Mouse (Mus musculus): Measurements from ENCODE around the gene Padi6. TPM values are rescaled to one million over a fixed set of nuclear protein-coding genes. Genes with fewer than 3 reads are reported as not detected.

The Padi6 gene
- polyA plus RNA-seq, 1 experiment from 2014 or later: not detected

- H3K27me3 ChIP-seq (replicated peaks; ENCODE audit: control insufficient read depth, insufficient read depth, low read length): no peaks in the 10 kb centered on the region
- TF ChIP-seq CTCF (IDR thresholded peaks at IDR 0.05; ENCODE audit: low read depth): no peak
Measured at GRCm38 (mm10) chr4:140784292-140784945, 42.0 kb upstream of the Padi6 start.

DNA sequence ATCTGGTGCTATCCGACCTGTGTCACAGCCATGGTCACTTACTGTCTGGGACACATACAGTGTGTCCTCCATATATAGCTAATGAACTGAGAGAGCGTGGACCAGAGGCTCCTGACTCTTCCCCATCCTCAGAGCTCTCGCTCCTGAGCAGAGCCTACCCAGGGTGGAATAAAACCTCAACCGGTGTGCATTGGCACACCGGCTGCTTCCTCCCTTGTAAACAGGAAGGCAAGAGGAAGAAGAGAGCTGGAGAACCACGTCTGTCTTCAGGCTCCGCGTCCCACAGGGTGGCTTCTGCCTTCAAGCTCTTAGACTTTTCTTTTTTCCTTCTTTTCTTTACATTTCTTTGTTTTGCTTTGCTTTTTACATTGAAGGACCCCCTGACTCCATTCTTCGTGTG lies 40.4 kb upstream of the Padi6 start:
- no peaks in the 10 kb centered on the region for H3K9me3 ChIP-seq (ENCODE audit: control insufficient read depth)
- H3K4me2 ChIP-seq (replicated peaks; ENCODE audit: low read depth): no peak overlapping the region
- no peaks in the 10 kb centered on the region for H3K4me1 ChIP-seq (replicated peaks; ENCODE audit: control insufficient read depth, insufficient read depth, low read length)
- TF ChIP-seq CTCF (IDR thresholded peaks at IDR 0.05; ENCODE audit: low read depth): no peak
- H3K36me3 ChIP-seq (ENCODE audit: control insufficient read depth, insufficient read depth): no peaks in the 10 kb centered on the region
- no peak overlapping the region for H3K27ac ChIP-seq (ENCODE audit: low read depth, low read length)
- no peak overlapping the region for H3K4me3 ChIP-seq (ENCODE audit: low read depth, low read length)
- H3K27me3 ChIP-seq (replicated peaks; ENCODE audit: control insufficient read depth, insufficient read depth, low read length): no peaks in the 10 kb centered on the region
- WGBS: 85% methylated on average over 9 of the region's 9 CpGs
- no peak overlapping the region for H3K9ac ChIP-seq (ENCODE audit: low read depth, low read length)
- no peak for ATAC-seq

More at GRCm38 (mm10) chr4:140784292-140784945, 42.0 kb upstream of the Padi6 start:
- Histone ChIP-seq H3K27ac (ENCODE audit: low read depth, low read length) (no peak overlapping the region), H3K4me2 (replicated peaks; ENCODE audit: low read depth) (no peak overlapping the region), H3K36me3 (ENCODE audit: control insufficient read depth, insufficient read depth) (no peaks in the 10 kb centered on the region), H3K9ac (ENCODE audit: low read depth, low read length) (no peak overlapping the region), H3K4me1 (replicated peaks; ENCODE audit: control insufficient read depth, insufficient read depth, low read length) (no peaks in the 10 kb centered on the region; the same call in 1 of the 2 replicates), H3K9me3 (ENCODE audit: control insufficient read depth) (no peaks in the 10 kb centered on the region), H3K4me3 (ENCODE audit: low read depth, low read length) (no peak overlapping the region)
- 95% methylated on average over 9 of the region's 9 CpGs for WGBS
- ATAC-seq: no peak

- no peak overlapping the region for H3K4me3 ChIP-seq (ENCODE audit: low read depth, low read length)
Measured at GRCm38 (mm10) chr4:140780507-140780906, 38.1 kb upstream of the Padi6 start.

DNA sequence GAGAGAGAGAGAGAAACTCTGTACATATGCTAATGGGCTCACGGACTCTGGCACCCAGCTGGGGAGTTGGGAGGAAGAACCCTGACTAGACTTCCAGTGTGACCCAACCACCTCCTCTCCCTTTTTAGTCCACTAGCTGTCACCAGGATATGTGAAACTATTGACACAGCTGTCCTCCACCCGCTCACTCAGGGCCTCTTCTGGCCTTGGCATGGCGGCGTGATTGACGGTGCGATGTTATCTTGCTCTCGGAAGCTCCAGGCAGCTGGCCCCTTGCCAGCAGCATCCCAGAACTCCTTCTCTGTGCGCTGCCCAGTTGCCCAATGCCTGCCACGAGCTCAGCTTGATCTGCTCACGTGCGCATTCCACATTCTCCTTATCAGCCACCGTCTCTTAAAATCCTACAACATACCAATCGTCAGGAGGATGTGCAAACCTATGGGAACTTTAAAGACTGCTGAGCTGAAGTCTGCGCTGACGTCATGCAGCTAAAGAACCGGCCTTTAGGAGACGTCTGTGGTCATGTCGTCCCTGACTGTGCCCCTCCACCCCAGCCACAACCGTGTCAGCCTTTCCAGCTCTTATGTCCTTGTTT lies 37.5 kb upstream of the Padi6 start:
- Histone ChIP-seq H3K27ac (ENCODE audit: low read depth, low read length) (no peak overlapping the region), H3K27me3 (replicated peaks; ENCODE audit: control insufficient read depth, insufficient read depth, low read length) (no peaks in the 10 kb centered on the region), H3K9ac (ENCODE audit: low read depth, low read length) (no peak overlapping the region), H3K36me3 (ENCODE audit: control insufficient read depth, insufficient read depth) (no peaks in the 10 kb centered on the region), H3K4me3 (ENCODE audit: low read depth, low read length) (no peak overlapping the region), H3K4me1 (replicated peaks; ENCODE audit: control insufficient read depth, insufficient read depth, low read length) (no peaks in the 10 kb centered on the region), H3K9me3 (ENCODE audit: control insufficient read depth) (no peaks in the 10 kb centered on the region), H3K4me2 (replicated peaks; ENCODE audit: low read depth) (no peak overlapping the region; the same call in 1 of the 2 replicates)
- no peak for TF ChIP-seq CTCF (IDR thresholded peaks at IDR 0.05; ENCODE audit: low read depth)
- WGBS: 28% methylated on average over 19 of the region's 19 CpGs
- peak; percentile 93 for ATAC-seq

More at GRCm38 (mm10) chr4:140780507-140780906, 38.1 kb upstream of the Padi6 start:
- H3K36me3 ChIP-seq (ENCODE audit: control insufficient read depth, insufficient read depth): no peaks in the 10 kb centered on the region
- no peaks in the 10 kb centered on the region for H3K9me3 ChIP-seq (ENCODE audit: control insufficient read depth)
- peak; percentile 25; the same call in 1 of the 2 replicates for ATAC-seq
- TF ChIP-seq CTCF (IDR thresholded peaks at IDR 0.05; ENCODE audit: low read depth): no peak
- 74% methylated on average over 14 of the region's 14 CpGs for WGBS
- no peak overlapping the region for H3K9ac ChIP-seq (ENCODE audit: low read depth, low read length)
- H3K27ac ChIP-seq (ENCODE audit: low read depth, low read length): no peak overlapping the region
- no peak overlapping the region for H3K4me2 ChIP-seq (replicated peaks; ENCODE audit: low read depth)
- no peaks in the 10 kb centered on the region for H3K4me1 ChIP-seq (replicated peaks; ENCODE audit: control insufficient read depth, insufficient read depth, low read length)
- H3K27me3 ChIP-seq (replicated peaks; ENCODE audit: control insufficient read depth, insufficient read depth, low read length): no peaks in the 10 kb centered on the region

GRCm38 (mm10) chr4:140776623-140777022 lies 34.2 kb upstream of the Padi6 start:
- Histone ChIP-seq H3K4me2 (replicated peaks; ENCODE audit: low read depth) (no peak overlapping the region), H3K9me3 (ENCODE audit: control insufficient read depth) (no peaks in the 10 kb centered on the region), H3K36me3 (ENCODE audit: control insufficient read depth, insufficient read depth) (no peaks in the 10 kb centered on the region), H3K9ac (ENCODE audit: low read depth, low read length) (no peak overlapping the region), H3K27ac (ENCODE audit: low read depth, low read length) (no peak overlapping the region), H3K4me3 (ENCODE audit: low read depth, low read length) (no peak overlapping the region), H3K27me3 (replicated peaks; ENCODE audit: control insufficient read depth, insufficient read depth, low read length) (no peaks in the 10 kb centered on the region), H3K4me1 (replicated peaks; ENCODE audit: control insufficient read depth, insufficient read depth, low read length) (no peaks in the 10 kb centered on the region)
- ATAC-seq: no peak
- 71% methylated on average over 13 of the region's 13 CpGs for WGBS
- TF ChIP-seq CTCF (IDR thresholded peaks at IDR 0.05; ENCODE audit: low read depth): no peak

DNA sequence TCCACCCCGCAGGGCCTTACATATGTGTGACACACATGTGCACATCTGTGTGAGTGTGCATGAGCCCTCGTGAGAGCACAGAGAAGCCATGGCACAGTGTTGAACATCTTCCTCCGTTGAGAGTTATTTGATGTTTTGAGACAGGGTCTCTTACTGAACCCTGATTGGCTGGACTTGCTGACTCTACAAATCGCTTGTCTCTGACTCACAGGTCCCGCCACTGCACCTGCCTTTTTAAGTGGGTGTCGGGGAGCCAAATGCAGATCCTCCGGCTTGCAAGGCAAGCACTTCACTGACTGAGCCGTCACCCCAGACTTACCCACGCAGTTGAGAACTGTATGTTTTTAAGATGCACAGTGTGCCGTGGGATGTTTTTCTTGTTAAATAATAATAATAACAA lies 33.4 kb upstream of the Padi6 start:
- Histone ChIP-seq H3K9me3 (ENCODE audit: control insufficient read depth) (no peaks in the 10 kb centered on the region), H3K27me3 (replicated peaks; ENCODE audit: control insufficient read depth, insufficient read depth, low read length) (no peaks in the 10 kb centered on the region), H3K4me2 (replicated peaks; ENCODE audit: low read depth) (no peak overlapping the region), H3K4me1 (replicated peaks; ENCODE audit: control insufficient read depth, insufficient read depth, low read length) (no peaks in the 10 kb centered on the region; the same call in 1 of the 2 replicates), H3K27ac (ENCODE audit: low read depth, low read length) (no peak overlapping the region), H3K36me3 (ENCODE audit: control insufficient read depth, insufficient read depth) (no peaks in the 10 kb centered on the region), H3K9ac (ENCODE audit: low read depth, low read length) (no peak overlapping the region), H3K4me3 (ENCODE audit: low read depth, low read length) (no peak overlapping the region)
- no peak for ATAC-seq
- 86% methylated on average over 10 of the region's 10 CpGs for WGBS
- no peak for TF ChIP-seq CTCF (IDR thresholded peaks at IDR 0.05; ENCODE audit: low read depth)

Measured in intestine, postnatal 0 days (tissue).